Mouse (Mus musculus): ENCODE data around the gene Lhb.

GRCm38 (mm10) chr7:45465549-45465948 is 44.9 kb downstream of the Lhb start:
- TF ChIP-seq POLR2A (IDR thresholded peaks at IDR 0.05; ENCODE audit: insufficient read length, low read depth) (no peak), TCF12 (IDR thresholded peaks at IDR 0.05; ENCODE audit: insufficient read depth, poor library complexity, severe bottlenecking) (no peak), MYOD1 (IDR thresholded peaks at IDR 0.05; ENCODE audit: control insufficient read depth in 1 of 3, insufficient read length in 2 of 3, low read depth in 2 of 3) (no peak), CEBPB (IDR thresholded peaks at IDR 0.05; ENCODE audit: insufficient read depth, poor library complexity, severe bottlenecking) (no peak)
